Mouse (Mus musculus): ENCODE measurements around the gene Hdgfl2. TPM values are rescaled to one million over a fixed set of nuclear protein-coding genes. Genes with fewer than 3 reads are reported as not detected.

Gene Hdgfl2
- polyA plus RNA-seq, 2 experiments = 84.9 to 118 TPM

GRCm38 (mm10) chr17:56092312-56092711 lies 12.9 kb downstream of the Hdgfl2 start:
- no peaks in the 10 kb centered on the region for H3K4me1 ChIP-seq (ENCODE audit: control insufficient read depth, insufficient read depth, low read length)
- DNase-seq (ENCODE audit: low spot score) (no peak), ATAC-seq (ENCODE audit: low FRiP score, low read depth) (no peak)
- no peak for TF ChIP-seq POLR2A (IDR thresholded peaks at IDR 0.05; ENCODE audit: borderline replicate concordance, extremely low read depth, insufficient read depth, insufficient read length)
- no peak overlapping the region for H3K4me2 ChIP-seq (replicated peaks; ENCODE audit: low read depth, low read length, severe bottlenecking)
- no peak overlapping the region for H3K4me3 ChIP-seq (replicated peaks; ENCODE audit: low read length)
- H3K9ac ChIP-seq (ENCODE audit: low read depth, low read length, severe bottlenecking) = no peak overlapping the region
- peaks cover 70% of the 10 kb centered on the region for H3K36me3 ChIP-seq (ENCODE audit: control insufficient read depth, insufficient read depth, low read length)
- H3K27me3 ChIP-seq (ENCODE audit: control insufficient read depth, insufficient read depth, low read length) = no peaks in the 10 kb centered on the region
- WGBS = 92% methylated on average over 1 of the region's 1 CpGs
- no peaks in the 10 kb centered on the region for H3K9me3 ChIP-seq (ENCODE audit: control insufficient read depth, low read length)
- H3K27ac ChIP-seq (replicated peaks; ENCODE audit: low read depth, low read length) = no peak overlapping the region

GRCm38 (mm10) chr17:56092794-56093193 lies 13.4 kb downstream of the Hdgfl2 start:
- Histone ChIP-seq H3K9ac (ENCODE audit: low read depth, low read length, severe bottlenecking) (no peak overlapping the region), H3K4me3 (replicated peaks; ENCODE audit: low read length) (no peak overlapping the region), H3K4me2 (replicated peaks; ENCODE audit: low read depth, low read length, severe bottlenecking) (no peak overlapping the region), H3K4me1 (ENCODE audit: control insufficient read depth, insufficient read depth, low read length) (no peaks in the 10 kb centered on the region), H3K27ac (replicated peaks; ENCODE audit: low read depth, low read length) (no peak overlapping the region), H3K27me3 (ENCODE audit: control insufficient read depth, insufficient read depth, low read length) (no peaks in the 10 kb centered on the region), H3K9me3 (ENCODE audit: control insufficient read depth, low read length) (no peaks in the 10 kb centered on the region), H3K36me3 (ENCODE audit: control insufficient read depth, insufficient read depth, low read length) (peaks cover 70% of the 10 kb centered on the region)
- WGBS = 69% methylated on average over 1 of the region's 1 CpGs
- TF ChIP-seq POLR2A (IDR thresholded peaks at IDR 0.05; ENCODE audit: borderline replicate concordance, extremely low read depth, insufficient read depth, insufficient read length) = no peak
- peak; percentile 23 for DNase-seq (ENCODE audit: low spot score)
- ATAC-seq (ENCODE audit: low FRiP score, low read depth) = no peak

- Histone ChIP-seq H3K9me3 (ENCODE audit: control insufficient read depth, low read length) (no peaks in the 10 kb centered on the region), H3K4me2 (replicated peaks; ENCODE audit: low read depth, low read length, severe bottlenecking) (no peak overlapping the region), H3K4me1 (ENCODE audit: control insufficient read depth, insufficient read depth, low read length) (no peaks in the 10 kb centered on the region), H3K36me3 (ENCODE audit: control insufficient read depth, insufficient read depth, low read length) (peaks cover 81% of the 10 kb centered on the region), H3K27ac (replicated peaks; ENCODE audit: low read depth, low read length) (no peak overlapping the region), H3K4me3 (replicated peaks; ENCODE audit: low read length) (no peak overlapping the region), H3K9ac (ENCODE audit: low read depth, low read length, severe bottlenecking) (no peak overlapping the region), H3K27me3 (ENCODE audit: control insufficient read depth, insufficient read depth, low read length) (no peaks in the 10 kb centered on the region)
- 92% methylated on average over 12 of the region's 12 CpGs for WGBS
- TF ChIP-seq POLR2A (IDR thresholded peaks at IDR 0.05; ENCODE audit: borderline replicate concordance, extremely low read depth, insufficient read depth, insufficient read length) = no peak
- DNase-seq (ENCODE audit: low spot score) (no peak), ATAC-seq (ENCODE audit: low FRiP score, low read depth) (no peak)
Observed at GRCm38 (mm10) chr17:56096883-56097282, 17.4 kb downstream of the Hdgfl2 start.

- Histone ChIP-seq H3K4me1 (ENCODE audit: control insufficient read depth, insufficient read depth, low read length) (no peaks in the 10 kb centered on the region), H3K4me2 (replicated peaks; ENCODE audit: low read depth, low read length, severe bottlenecking) (no peak overlapping the region), H3K9me3 (ENCODE audit: control insufficient read depth, low read length) (no peaks in the 10 kb centered on the region), H3K27ac (replicated peaks; ENCODE audit: low read depth, low read length) (no peak overlapping the region), H3K36me3 (ENCODE audit: control insufficient read depth, insufficient read depth, low read length) (peaks cover 85% of the 10 kb centered on the region), H3K4me3 (replicated peaks; ENCODE audit: low read length) (no peak overlapping the region), H3K9ac (ENCODE audit: low read depth, low read length, severe bottlenecking) (no peak overlapping the region), H3K27me3 (ENCODE audit: control insufficient read depth, insufficient read depth, low read length) (no peaks in the 10 kb centered on the region)
- WGBS = 91% methylated on average over 8 of the region's 8 CpGs
- DNase-seq (ENCODE audit: low spot score) (no peak), ATAC-seq (ENCODE audit: low FRiP score, low read depth) (no peak; the same call in 1 of the 2 replicates)
- TF ChIP-seq POLR2A (IDR thresholded peaks at IDR 0.05; ENCODE audit: borderline replicate concordance, extremely low read depth, insufficient read depth, insufficient read length) = no peak
Observed at GRCm38 (mm10) chr17:56098180-56098579, 18.7 kb downstream of the Hdgfl2 start.

GRCm38 (mm10) chr17:56098711-56099572 lies 19.5 kb downstream of the Hdgfl2 start:
- H3K4me1 ChIP-seq (ENCODE audit: control insufficient read depth, insufficient read depth, low read length) = no peaks in the 10 kb centered on the region
- H3K27me3 ChIP-seq (ENCODE audit: control insufficient read depth, insufficient read depth, low read length) = no peaks in the 10 kb centered on the region
- H3K4me3 ChIP-seq (replicated peaks; ENCODE audit: low read length) = no peak overlapping the region
- no peak for TF ChIP-seq POLR2A (IDR thresholded peaks at IDR 0.05; ENCODE audit: borderline replicate concordance, extremely low read depth, insufficient read depth, insufficient read length)
- peaks cover 86% of the 10 kb centered on the region for H3K36me3 ChIP-seq (ENCODE audit: control insufficient read depth, insufficient read depth, low read length)
- WGBS = 91% methylated on average over 15 of the region's 15 CpGs
- no peak for ATAC-seq (ENCODE audit: low FRiP score, low read depth)
- no peak overlapping the region for H3K27ac ChIP-seq (replicated peaks; ENCODE audit: low read depth, low read length)
- DNase-seq (ENCODE audit: low spot score) = no peak
- no peaks in the 10 kb centered on the region for H3K9me3 ChIP-seq (ENCODE audit: control insufficient read depth, low read length)
- no peak overlapping the region for H3K4me2 ChIP-seq (replicated peaks; ENCODE audit: low read depth, low read length, severe bottlenecking)
- no peak overlapping the region for H3K9ac ChIP-seq (ENCODE audit: low read depth, low read length, severe bottlenecking)

Data from limb, embryonic 14.5 days (tissue).